Mouse (Mus musculus): ENCODE results near the gene Zcchc10. TPM values are rescaled to one million over a fixed set of nuclear protein-coding genes. Genes with fewer than 3 reads are reported as not detected.

Gene Zcchc10
- polyA plus RNA-seq (2017; shearing (Covaris generic)) = 27.1 TPM

GRCm38 (mm10) chr11:53324512-53324968 is at the start of gene Zcchc10:
Gene Zcchc10, plus strand, starts transcription at chr11:53324679.

DNA sequence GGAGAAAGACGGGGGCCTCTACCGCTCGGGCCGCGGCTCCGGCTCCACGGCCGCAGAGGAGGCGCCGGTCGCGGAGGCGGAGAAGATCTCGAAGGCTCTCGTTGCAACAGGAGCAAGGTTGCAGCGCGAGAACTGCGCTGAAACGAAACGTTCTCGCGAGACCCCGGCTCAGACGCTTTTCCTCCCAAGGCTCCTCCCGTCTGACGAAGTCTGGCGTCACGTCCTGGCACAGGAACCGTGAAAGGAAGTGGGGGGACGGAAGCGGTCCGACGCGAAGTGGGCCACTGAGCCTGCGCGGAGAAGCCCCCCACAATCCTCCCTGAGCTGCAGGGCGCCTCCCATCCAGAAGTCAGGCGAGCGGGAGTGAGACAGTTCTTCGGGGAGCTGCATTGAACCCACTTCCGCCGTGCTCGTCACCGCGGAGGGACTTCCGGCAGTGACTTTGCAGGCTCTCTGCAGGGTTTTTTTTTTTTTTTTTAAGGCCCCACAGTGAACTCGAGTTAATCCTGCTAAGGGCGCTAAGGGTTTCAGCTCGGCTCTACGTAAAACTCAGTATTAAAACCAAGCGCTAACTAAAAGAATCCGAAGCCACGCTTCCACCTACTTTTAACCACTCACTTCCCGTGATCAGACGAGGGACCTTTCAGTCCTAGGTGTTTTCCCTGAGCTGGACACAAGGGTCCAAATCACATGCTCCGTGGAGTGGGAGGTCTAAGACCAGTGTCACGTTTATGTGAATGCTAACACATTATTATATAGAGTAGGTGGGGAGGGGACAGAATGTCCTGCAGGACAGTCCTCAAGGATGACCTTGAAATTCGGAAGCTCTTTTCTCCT is 23.9 kb upstream of the Zcchc10 start, which contains the start of gene Hspa4:
Gene Hspa4 (minus strand): TSS at position 128 of the 837 bp plus-strand sequence.

GRCm38 (mm10) chr11:53350291-53351223 is 26.1 kb downstream of the Zcchc10 start, which contains the start of gene Aff4:
Gene Aff4, plus strand, starts transcription at chr11:53350833.

Other genes with a start within 250 kb of the Zcchc10 start
- 144 TPM for gene Hspa4, start 24.2 kb upstream of the Zcchc10 start, polyA plus RNA-seq (2017; shearing (Covaris generic))
- 356 TPM for gene Aff4, start 26.2 kb downstream of the Zcchc10 start, polyA plus RNA-seq (2017; shearing (Covaris generic))
- gene Leap2, start 98.5 kb downstream of the Zcchc10 start, polyA plus RNA-seq (2017; shearing (Covaris generic)) = not detected
- gene Uqcrq, start 106.2 kb downstream of the Zcchc10 start, polyA plus RNA-seq (2017; shearing (Covaris generic)) = 209 TPM
- 0.34 TPM for gene Gdf9, start 106.3 kb downstream of the Zcchc10 start, polyA plus RNA-seq (2017; shearing (Covaris generic))
- 0.16 TPM for gene Gm10447, start 132.4 kb downstream of the Zcchc10 start, polyA plus RNA-seq (2017; shearing (Covaris generic))
- gene Shroom1, start 132.5 kb downstream of the Zcchc10 start, polyA plus RNA-seq (2017; shearing (Covaris generic)) = not detected
- gene Gm9837, start 145.8 kb downstream of the Zcchc10 start, polyA plus RNA-seq (2017; shearing (Covaris generic)) = not detected
- gene Gm9945, start 155.5 kb downstream of the Zcchc10 start, polyA plus RNA-seq (2017; shearing (Covaris generic)) = not detected
- gene Sowaha, start 155.6 kb downstream of the Zcchc10 start, polyA plus RNA-seq (2017; shearing (Covaris generic)) = not detected
- gene Sept8, start 194.6 kb downstream of the Zcchc10 start, polyA plus RNA-seq (2017; shearing (Covaris generic)) = 1.9 TPM
- 6.9 TPM for gene Kif3a, start 242.7 kb downstream of the Zcchc10 start, polyA plus RNA-seq (2017; shearing (Covaris generic))

Measured in effector memory CD4-positive, alpha-beta T cell, adult 7 months (primary cell).